8 mouse cellular contexts compared by ENCODE assay signal in genomic region chr7:81213347-81214152, GRCm38 (mm10). TPM values are rescaled to one million over a fixed set of nuclear protein-coding genes. Genes with fewer than 3 reads are reported as not detected.
DNase-seq lines count a peak whose midpoint lies in the region; ATAC-seq and TF ChIP-seq lines count a peak whose summit lies in the region.

TSS of gene Pde8a (plus strand) at chr7:81213596.

- TF ChIP-seq CTCF in E14TG2a.4 (conservative IDR thresholded peaks at IDR 0.05; ENCODE audit: low read length) = no peak
- TF ChIP-seq CTCF in liver, postnatal 0 days (IDR thresholded peaks at IDR 0.05; ENCODE audit: low read depth) = no peak
- no peak for TF ChIP-seq CTCF in olfactory bulb, adult 2 months (IDR thresholded peaks at IDR 0.05; ENCODE audit: insufficient read depth, low read depth, low read length)

- WGBS in forebrain, embryonic 13.5 days = 1% methylated on average over 108 of the region's 128 CpGs
- WGBS in hindbrain, embryonic 14.5 days = 2% methylated on average over 78 of the region's 128 CpGs
- under 1% methylated on average over 75 of the region's 128 CpGs for WGBS in liver, postnatal 0 days (ENCODE audit: insufficient replicate concordance)
- WGBS in olfactory bulb, adult 2 months = 3% methylated on average over 125 of the region's 128 CpGs

- no peak for ATAC-seq in erythroblast, adult 5-6 weeks (replicated peaks; ENCODE audit: low FRiP score, poor library complexity, severe bottlenecking)
- peak; percentile 25; the same call in 1 of the 2 replicates for ATAC-seq in forebrain, embryonic 13.5 days
- ATAC-seq in hindbrain, embryonic 14.5 days (ENCODE audit: low FRiP score) = no peak; the same call in 1 of the 2 replicates
- ATAC-seq in liver, postnatal 0 days = peak; percentile 47
- no peak for ATAC-seq in megakaryocyte progenitor cell, adult 5-6 weeks (replicated peaks; ENCODE audit: poor library complexity)

- no peak within 1 kb of the TSS for H3K27ac ChIP-seq in forebrain, embryonic 13.5 days
- peak within 1 kb of the TSS; percentile 15; the same call in 1 of the 2 replicates for H3K27ac ChIP-seq in hindbrain, embryonic 14.5 days
- peak within 1 kb of the TSS; percentile 88 for H3K27ac ChIP-seq in liver, postnatal 0 days (ENCODE audit: low read depth)
- H3K27ac ChIP-seq in olfactory bulb, adult 2 months (ENCODE audit: insufficient read depth, low read depth, low read length) = no peak within 1 kb of the TSS

- H3K9ac ChIP-seq in forebrain, embryonic 13.5 days = peak within 1 kb of the TSS; percentile 43
- peak within 1 kb of the TSS; percentile 51 for H3K9ac ChIP-seq in hindbrain, embryonic 14.5 days
- H3K9ac ChIP-seq in liver, postnatal 0 days (replicated peaks) = peak within 1 kb of the TSS; percentile 64

- no peaks in the 10 kb centered on the region for H3K36me3 ChIP-seq in erythroblast, embryonic 14.5 days (ENCODE audit: control insufficient read depth)
- H3K36me3 ChIP-seq in E14TG2a.4 (ENCODE audit: insufficient read depth, low read length) = no peaks in the 10 kb centered on the region
- no peaks in the 10 kb centered on the region for H3K36me3 ChIP-seq in forebrain, embryonic 13.5 days (ENCODE audit: poor library complexity, severe bottlenecking)
- H3K36me3 ChIP-seq in hindbrain, embryonic 14.5 days (replicated peaks; ENCODE audit: control insufficient read depth, insufficient read depth) = no peaks in the 10 kb centered on the region
- no peaks in the 10 kb centered on the region for H3K36me3 ChIP-seq in liver, postnatal 0 days (replicated peaks; ENCODE audit: insufficient read depth, low read length)

- peaks cover 13% of the 10 kb centered on the region; the same call in 1 of the 2 replicates for H3K9me3 ChIP-seq in erythroblast, embryonic 14.5 days (ENCODE audit: control insufficient read depth, low read length)
- H3K9me3 ChIP-seq in E14TG2a.4 (ENCODE audit: low read length) = no peaks in the 10 kb centered on the region
- no peaks in the 10 kb centered on the region for H3K9me3 ChIP-seq in forebrain, embryonic 13.5 days (replicated peaks)
- no peaks in the 10 kb centered on the region for H3K9me3 ChIP-seq in hindbrain, embryonic 14.5 days (ENCODE audit: control insufficient read depth, low read length)
- no peaks in the 10 kb centered on the region for H3K9me3 ChIP-seq in liver, postnatal 0 days (ENCODE audit: low read length)

- no peak for TF ChIP-seq EP300 in liver, postnatal 0 days (IDR thresholded peaks at IDR 0.05; ENCODE audit: low read depth)

- H3K4me1 ChIP-seq in erythroblast, embryonic 14.5 days (ENCODE audit: control insufficient read depth) = peaks cover 18% of the 10 kb centered on the region
- H3K4me1 ChIP-seq in E14TG2a.4 (replicated peaks; ENCODE audit: low read depth, low read length) = peaks cover 58% of the 10 kb centered on the region
- H3K4me1 ChIP-seq in forebrain, embryonic 13.5 days = peaks cover 23% of the 10 kb centered on the region
- H3K4me1 ChIP-seq in hindbrain, embryonic 14.5 days (replicated peaks; ENCODE audit: control insufficient read depth, insufficient read depth, low read length) = no peaks in the 10 kb centered on the region; the same call in 1 of the 2 replicates
- peaks cover 11% of the 10 kb centered on the region; the same call in 1 of the 2 replicates for H3K4me1 ChIP-seq in liver, postnatal 0 days (ENCODE audit: insufficient read depth)
- H3K4me1 ChIP-seq in olfactory bulb, adult 2 months (ENCODE audit: control insufficient read depth, insufficient read depth, low read length) = peaks cover 20% of the 10 kb centered on the region

- H3K4me2 ChIP-seq in forebrain, embryonic 13.5 days = peak within 1 kb of the TSS; percentile 64
- H3K4me2 ChIP-seq in hindbrain, embryonic 14.5 days (replicated peaks) = peak within 1 kb of the TSS; percentile 51
- H3K4me2 ChIP-seq in liver, postnatal 0 days (ENCODE audit: low read depth, low read length) = peak within 1 kb of the TSS; percentile 73

- peak within 1 kb of the TSS; percentile 53 for H3K4me3 ChIP-seq in erythroblast, embryonic 14.5 days (replicated peaks)
- H3K4me3 ChIP-seq in E14TG2a.4 (replicated peaks; ENCODE audit: low read length) = peak within 1 kb of the TSS; percentile 82
- H3K4me3 ChIP-seq in forebrain, embryonic 13.5 days = peak within 1 kb of the TSS; percentile 42
- peak within 1 kb of the TSS; percentile 35 for H3K4me3 ChIP-seq in hindbrain, embryonic 14.5 days (replicated peaks; ENCODE audit: low read length)
- H3K4me3 ChIP-seq in liver, postnatal 0 days (ENCODE audit: low read depth, low read length) = peak within 1 kb of the TSS; percentile 52
- H3K4me3 ChIP-seq in olfactory bulb, adult 2 months (ENCODE audit: insufficient read depth, low read depth, low read length) = peak within 1 kb of the TSS; percentile 60

- no peak for DNase-seq in hindbrain, embryonic 14.5 days (ENCODE audit: low spot score)
- peak; percentile 43 for DNase-seq in liver, postnatal 0 days

- peaks cover 75% of the 10 kb centered on the region for H3K27me3 ChIP-seq in erythroblast, embryonic 14.5 days (ENCODE audit: control insufficient read depth)
- peaks cover 24% of the 10 kb centered on the region for H3K27me3 ChIP-seq in E14TG2a.4 (ENCODE audit: insufficient read depth, low read length)
- peaks cover 78% of the 10 kb centered on the region for H3K27me3 ChIP-seq in forebrain, embryonic 13.5 days
- H3K27me3 ChIP-seq in hindbrain, embryonic 14.5 days (ENCODE audit: control insufficient read depth, insufficient read depth, low read length) = peaks cover 70% of the 10 kb centered on the region
- H3K27me3 ChIP-seq in liver, postnatal 0 days (ENCODE audit: insufficient read depth, low read length) = peaks cover 11% of the 10 kb centered on the region

- TF ChIP-seq POLR2A in olfactory bulb, adult 2 months (IDR thresholded peaks at IDR 0.05; ENCODE audit: insufficient read depth, low read depth, low read length) = no peak

RNA-seq across cellular contexts. Expression of gene Pde8a, which starts in this region (rescaled TPM):
- polyA plus RNA-seq in erythroblast, embryonic 14.5 days (2012) = not detected in 2 replicates
- 6.3 and 6.5 TPM in 2 replicates for total RNA-seq in erythroblast, adult 5-6 weeks (2015; ENCODE audit: low replicate concordance)
- total RNA-seq in erythroblast, adult 5-6 weeks (2017; ENCODE audit: low replicate concordance) = 1.5 and 5.9 TPM in 2 replicates
- 1.5 and 1.9 TPM in 2 replicates for polyA plus RNA-seq in forebrain, embryonic 13.5 days (2015; fragmentation: Nextera tagmentation; extraction: Ambion mirVana)
- polyA plus RNA-seq in hindbrain, embryonic 14.5 days (2014; fragmentation: Nextera tagmentation; extraction: Ambion mirVana) = 2.6 and 2.9 TPM in 2 replicates
- polyA plus RNA-seq in liver, postnatal 0 days (2015; fragmentation: Nextera tagmentation; extraction: Ambion mirVana) = 3.1 and 3.4 TPM in 2 replicates
- not detected in 2 replicates for polyA plus RNA-seq in olfactory bulb, adult 2 months (2012; ENCODE audit: insufficient read depth, insufficient read length, low replicate concordance, missing spikeins)
- total RNA-seq in megakaryocyte progenitor cell, adult 5-6 weeks (2015) = 7.7 and 9.4 TPM in 2 replicates
- total RNA-seq in megakaryocyte progenitor cell, adult 5-6 weeks (2017) = 2.4 and 7.2 TPM in 2 replicates

Comparison
In these comparisons a context has a peak if more than half of its experiments do, and no peak if none do; other contexts are left out.
1. ATAC-seq: peak in forebrain, embryonic 13.5 days (single experiment) and liver, postnatal 0 days (single experiment); none in erythroblast, adult 5-6 weeks (single experiment), hindbrain, embryonic 14.5 days (single experiment) and megakaryocyte progenitor cell, adult 5-6 weeks (single experiment).
2. H3K27ac ChIP-seq: peak in hindbrain, embryonic 14.5 days (single experiment) and liver, postnatal 0 days (single experiment); none in forebrain, embryonic 13.5 days (single experiment) and olfactory bulb, adult 2 months (single experiment).
3. Peak in every context shown above with its lines, with median percentiles within 50 percentile points of each other: H3K4me3 ChIP-seq, H3K4me2 ChIP-seq and H3K9ac ChIP-seq.